Mouse (Mus musculus): Measurements from ENCODE around the gene Mat1a. TPM values are rescaled to one million over a fixed set of nuclear protein-coding genes. Genes with fewer than 3 reads are reported as not detected.

Mat1a gene
- not detected for total RNA-seq (2021)

- intact Hi-C loops (cut with DNase I), result no loop called here
- no peak for DNase-seq
These were observed at the start of gene Mat1a for GRCm38 (mm10) chr14:41104853-41105444. Gene Mat1a (plus strand): TSS chr14:41105035.

DNA sequence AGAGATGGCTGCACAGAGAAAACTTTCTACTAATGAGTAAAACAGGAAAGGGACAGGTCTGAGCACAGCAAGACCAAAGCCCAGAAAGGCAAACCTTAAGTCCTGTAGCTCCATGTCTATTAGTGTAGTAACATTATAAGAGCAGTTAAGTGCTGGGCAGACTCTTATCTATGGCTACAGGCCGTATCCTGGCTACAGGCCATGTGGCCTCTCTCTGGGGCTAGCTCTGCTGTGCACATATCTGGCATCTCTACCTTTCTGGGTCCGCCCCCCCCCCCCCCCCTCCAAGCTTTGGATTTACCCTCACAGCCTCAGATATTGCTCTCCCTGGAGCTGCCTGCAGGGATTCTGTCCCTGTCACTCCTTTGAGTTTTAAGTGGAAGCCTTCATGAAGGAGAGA is 39.7 kb upstream of the Mat1a start:
- peak in 1 of 2 experiments; percentile 7 for DNase-seq
- intact Hi-C loops (cut with DNase I), result no loop called here

DNA sequence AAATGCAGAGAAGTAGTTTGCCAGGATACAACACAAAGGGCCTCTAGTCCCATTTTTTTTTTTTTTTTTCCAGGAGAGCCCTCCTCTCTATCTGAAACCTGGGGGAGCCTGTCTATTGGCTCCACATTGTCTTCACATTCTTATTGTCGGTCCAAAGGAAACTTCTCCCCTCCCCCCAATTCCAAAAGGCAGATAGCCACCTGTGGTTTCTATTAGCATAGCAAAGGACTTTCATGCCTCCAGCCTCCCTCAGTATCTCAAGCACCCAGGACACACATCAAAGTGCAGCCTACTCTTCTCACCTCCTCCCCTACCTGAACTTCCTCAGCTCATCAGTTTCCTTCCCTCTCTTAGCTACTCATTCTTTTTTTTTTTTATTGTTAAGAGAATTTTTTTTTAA is 38.4 kb upstream of the Mat1a start:
- no peak for DNase-seq
- intact Hi-C loops (cut with DNase I), result no loop called here

- intact Hi-C loops (cut with DNase I), result no loop called here
- DNase-seq, result no peak
These were observed 35.7 kb upstream of the Mat1a start, which contains the start of gene Dydc2 for GRCm38 (mm10) chr14:41069108-41069507. Gene Dydc2 (minus strand): TSS chr14:41069208.

DNA sequence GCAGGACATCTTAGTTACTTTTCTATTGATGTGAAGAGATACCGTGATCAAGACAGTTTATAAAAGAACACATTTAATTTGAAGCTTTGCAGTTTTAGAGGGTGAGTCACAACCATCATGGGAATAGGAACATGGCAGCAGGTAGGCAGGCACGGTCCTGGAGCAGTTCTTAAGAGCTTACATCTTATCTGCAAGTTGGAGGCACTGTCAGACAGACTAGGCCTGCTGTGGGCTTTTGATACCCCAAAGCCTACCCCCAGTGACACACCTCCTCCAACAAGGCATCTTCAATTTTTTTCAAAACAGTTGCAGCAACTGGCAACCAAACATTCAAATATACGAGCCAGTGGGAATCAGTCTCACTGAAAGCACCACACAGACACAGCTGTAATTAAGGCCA is 34.5 kb upstream of the Mat1a start:
- no peak for DNase-seq
- intact Hi-C loops (cut with DNase I), result no loop called here

DNA sequence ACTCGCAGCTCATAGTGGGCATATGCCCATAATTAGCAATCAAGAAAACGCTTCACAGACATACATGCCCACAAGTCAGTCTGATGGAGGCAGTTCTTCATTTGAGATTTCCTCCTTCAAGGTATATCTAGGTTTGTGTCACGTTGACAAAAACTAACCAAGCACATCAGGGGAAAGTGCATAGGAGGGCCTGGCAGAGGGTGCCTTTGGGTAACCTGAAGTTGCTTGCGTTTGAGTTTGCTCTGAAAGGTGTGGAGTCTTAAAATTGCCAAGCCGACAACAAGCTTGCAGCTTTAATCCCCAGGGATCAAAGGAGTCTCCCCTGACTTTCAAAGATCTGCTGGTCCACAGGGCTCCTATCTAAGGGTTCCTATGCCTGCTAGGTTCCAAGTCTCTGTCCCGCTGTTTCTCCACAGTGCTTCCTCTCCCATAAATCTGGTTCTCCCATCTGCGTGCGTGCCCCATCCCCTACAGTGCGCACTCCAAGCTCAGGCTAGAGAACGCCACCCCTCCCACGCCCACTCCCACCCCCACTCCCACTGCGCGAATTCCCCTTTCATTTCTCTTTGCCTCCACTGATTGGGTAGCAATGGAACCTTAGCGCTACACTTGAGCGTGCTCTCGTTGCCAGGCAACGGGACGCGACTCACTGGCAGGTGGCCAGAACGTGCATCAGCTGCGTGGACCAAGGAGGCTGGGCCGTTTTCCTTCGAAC is 32.4 kb upstream of the Mat1a start, which contains the start of gene Dydc1:
Gene Dydc1 (plus strand): TSS at position 683 of the 715 bp plus-strand sequence.
- peak; percentile 55 to 69 for DNase-seq
- intact Hi-C loops (cut with DNase I), result no loop called here

DNA sequence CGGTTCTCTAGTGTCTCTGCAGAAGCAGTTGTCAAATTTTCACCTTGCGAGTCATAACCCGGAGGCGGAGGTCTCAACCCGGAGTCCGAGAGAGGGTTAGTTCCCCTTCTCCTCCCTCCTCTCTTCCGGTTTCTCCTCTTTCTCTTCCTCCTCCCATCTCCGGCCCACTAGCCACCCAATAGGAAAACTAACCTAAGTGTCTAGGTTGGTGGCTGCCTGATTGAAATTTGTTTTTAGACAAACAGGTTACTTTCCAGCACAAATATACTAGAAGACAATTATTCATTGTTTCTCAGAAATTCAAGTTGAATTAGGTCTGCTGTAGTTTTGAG is 31.9 kb upstream of the Mat1a start:
- intact Hi-C loops (cut with DNase I), result no loop called here

GRCm38 (mm10) chr14:41082408-41082807 is 22.4 kb upstream of the Mat1a start:
- intact Hi-C loops (cut with DNase I), result no loop called here

More for the DNA sequence above, 31.9 kb upstream of the Mat1a start:
- no peak for DNase-seq

DNA sequence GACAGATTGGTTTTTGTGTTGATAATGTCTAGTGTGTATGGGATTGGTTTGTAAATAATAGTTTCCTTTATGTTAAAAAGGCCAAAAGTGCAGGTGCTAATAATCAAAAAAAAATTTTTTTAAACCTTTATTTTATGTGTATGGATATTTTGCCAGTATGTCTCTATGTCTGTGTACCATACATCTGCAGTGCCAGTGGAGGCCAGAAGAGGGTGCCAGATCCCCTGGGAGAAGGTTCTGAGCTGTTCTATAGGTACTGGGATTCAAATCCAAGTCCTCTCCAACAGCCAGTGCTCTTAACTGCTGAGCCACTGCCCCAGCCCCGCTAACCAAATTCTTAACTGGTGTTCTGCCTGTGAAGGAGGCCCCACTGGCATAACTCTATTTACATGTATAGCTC is 17.3 kb upstream of the Mat1a start:
- no peak for DNase-seq

More at GRCm38 (mm10) chr14:41082408-41082807, 22.4 kb upstream of the Mat1a start:
- no peak for DNase-seq

DNA sequence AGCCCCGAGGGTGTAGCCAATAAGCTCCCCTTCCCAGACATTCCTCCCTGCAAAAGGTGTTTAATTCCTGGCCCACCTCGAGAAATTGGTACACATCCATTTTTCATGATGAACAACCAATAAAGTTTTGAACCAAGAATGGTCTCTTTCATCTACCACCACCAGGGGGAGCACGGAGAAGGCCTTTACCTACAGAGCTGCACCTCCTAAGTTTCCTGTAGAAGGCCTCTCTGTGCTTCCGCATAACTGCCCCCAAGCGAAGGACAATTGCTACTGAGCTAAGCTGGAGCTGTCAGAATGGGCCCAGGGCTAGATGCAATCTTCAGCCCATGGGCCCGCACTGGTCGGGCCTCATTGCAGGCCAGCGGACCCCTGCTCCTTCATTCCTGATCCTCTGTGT is 14.1 kb upstream of the Mat1a start:
- intact Hi-C loops (cut with DNase I), result loop anchor here (1.0 kb wide), 1 partner anchor 73 kb away; no protein-coding TSS in a partner anchor
- peak; percentile 12 to 27 for DNase-seq

More for the DNA sequence above, 17.3 kb upstream of the Mat1a start:
- intact Hi-C loops (cut with DNase I), result no loop called here

- DNase-seq, result peak in 1 of 2 experiments; percentile 3
- intact Hi-C loops (cut with DNase I), result no loop called here
These were observed 10.7 kb upstream of the Mat1a start for GRCm38 (mm10) chr14:41094114-41094513.

- no peak for DNase-seq
- intact Hi-C loops (cut with DNase I), result no loop called here
These were observed 8.5 kb upstream of the Mat1a start for GRCm38 (mm10) chr14:41096296-41096860.

DNA sequence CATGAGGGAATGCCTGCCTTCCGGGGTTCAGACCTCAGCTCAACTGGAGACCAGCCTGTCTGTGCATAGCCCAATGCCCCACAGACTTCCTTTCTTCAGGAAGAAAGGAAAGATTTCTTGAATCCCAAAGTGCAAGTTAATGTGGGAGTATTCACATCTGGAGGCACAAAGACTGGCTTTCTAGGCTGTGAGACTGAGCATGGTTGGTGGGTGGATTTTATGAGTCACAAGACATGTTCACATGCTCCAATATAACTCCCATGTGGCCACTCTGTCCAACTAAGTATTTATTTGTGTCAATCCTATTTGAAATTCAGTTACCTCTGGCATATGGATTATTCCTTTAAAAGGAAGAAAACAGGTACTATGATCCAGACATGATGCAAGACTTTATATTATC is 6.1 kb upstream of the Mat1a start:
- intact Hi-C loops (cut with DNase I), result no loop called here
- DNase-seq, result no peak

DNA sequence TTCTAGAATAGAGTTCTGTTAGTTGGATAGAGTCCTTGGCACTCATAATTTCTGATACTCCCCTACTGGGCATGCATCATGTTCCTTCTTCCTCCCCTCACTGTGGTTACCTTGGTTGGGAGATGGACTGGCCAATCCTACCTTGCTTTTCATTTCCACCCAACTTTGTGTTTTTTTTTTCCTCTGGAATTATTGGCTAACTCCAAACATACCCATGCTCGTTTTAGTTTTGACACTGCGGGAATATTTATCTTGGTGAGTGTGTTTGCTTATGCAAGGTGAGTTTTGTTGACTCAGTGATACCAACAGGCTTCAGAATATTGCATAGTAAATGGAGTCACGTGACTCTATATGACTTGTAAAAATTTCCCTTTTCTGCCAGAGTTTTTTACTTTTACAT is 4.1 kb upstream of the Mat1a start:
- no peak for DNase-seq
- intact Hi-C loops (cut with DNase I), result no loop called here

- no peak for DNase-seq
- intact Hi-C loops (cut with DNase I), result no loop called here
These were observed 3.6 kb upstream of the Mat1a start for GRCm38 (mm10) chr14:41101242-41101641.

DNA sequence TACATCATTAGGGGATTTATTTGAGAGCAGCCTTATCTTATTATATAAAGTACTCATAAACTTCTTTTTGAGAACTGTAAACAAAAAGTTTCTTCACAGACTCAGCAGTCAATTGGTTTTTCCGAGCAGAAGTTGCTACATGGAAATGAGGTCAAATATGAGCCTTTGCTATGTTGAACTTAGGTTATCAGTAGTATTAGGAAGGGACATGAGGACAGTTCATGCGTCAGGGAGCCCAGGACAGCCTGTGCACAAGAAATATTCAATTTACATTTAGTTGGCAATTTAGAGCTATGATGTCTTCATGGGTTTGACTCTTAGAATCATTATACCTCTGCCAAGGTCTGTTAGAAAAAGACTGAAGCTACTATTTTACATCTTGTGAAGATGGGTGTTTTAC is 2.6 kb upstream of the Mat1a start:
- no peak for DNase-seq
- intact Hi-C loops (cut with DNase I), result no loop called here

- DNase-seq, result no peak
- intact Hi-C loops (cut with DNase I), result no loop called here
These were observed 6.3 kb downstream of the Mat1a start for GRCm38 (mm10) chr14:41111031-41111668.

DNA sequence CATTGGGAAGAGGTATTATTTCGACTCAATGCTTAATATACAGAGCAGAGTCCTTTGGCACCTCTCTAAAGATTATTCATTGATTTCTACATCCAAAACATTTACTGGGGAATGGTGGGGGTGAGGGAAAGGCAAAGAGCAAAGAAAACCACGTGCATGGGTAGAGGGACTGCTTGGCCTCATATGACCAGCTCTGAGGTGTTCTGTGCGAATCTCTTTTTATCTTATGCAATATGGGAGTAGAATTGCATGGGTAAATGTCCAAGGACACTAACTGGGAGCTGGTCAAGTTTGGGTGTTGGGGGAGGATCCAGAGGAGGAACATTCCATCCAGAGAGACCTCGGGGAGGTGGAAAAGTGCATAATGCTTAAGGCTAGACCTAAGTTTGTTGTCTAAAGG is 8.1 kb downstream of the Mat1a start:
- DNase-seq, result no peak
- intact Hi-C loops (cut with DNase I), result no loop called here

DNA sequence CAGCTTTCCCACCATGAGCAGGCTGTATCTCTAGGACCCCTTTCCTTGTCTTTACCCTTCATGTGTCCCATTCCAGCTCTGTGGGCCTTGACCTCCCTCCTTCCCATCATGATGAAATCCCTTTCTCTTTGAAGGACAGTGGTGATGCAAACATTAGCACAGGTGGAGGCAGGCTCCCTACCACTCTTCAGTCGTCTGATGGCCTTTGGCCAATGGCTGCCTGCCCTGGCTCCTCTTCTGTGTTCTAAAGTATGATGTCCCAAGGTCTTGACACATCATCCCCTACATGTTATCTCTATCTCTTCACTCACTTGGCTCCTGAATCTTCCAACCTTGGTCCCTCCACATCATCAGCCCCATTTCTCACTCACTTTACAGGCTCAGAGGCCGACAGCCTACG is 11.4 kb downstream of the Mat1a start:
- DNase-seq, result no peak
- intact Hi-C loops (cut with DNase I), result no loop called here

GRCm38 (mm10) chr14:41124683-41125082 is 19.8 kb downstream of the Mat1a start:
- no peak for DNase-seq
- intact Hi-C loops (cut with DNase I), result no loop called here

- DNase-seq, result peak; percentile 16 to 34
- intact Hi-C loops (cut with DNase I), result loop anchor here (1.0 kb wide), 1 partner anchor 34 kb away; no protein-coding TSS in a partner anchor
These were observed 23.2 kb downstream of the Mat1a start for GRCm38 (mm10) chr14:41127997-41128396.
